Mouse (Mus musculus) olfactory bulb, adult 2 months (tissue): ENCODE data around the gene Ang4. TPM values are rescaled to one million over a fixed set of nuclear protein-coding genes. Genes with fewer than 3 reads are reported as not detected.
"Not testable (repeated sequence)": the region's sequence is repeated elsewhere in the genome, so short reads cannot be mapped to it uniquely, and the experiment has no call there.

Source experiments
- H3K27ac ChIP-seq: fragments of 200-500 bp; 2 replicates; pipeline ENCODE4 v1.5.1; 2012; ENCODE audit warnings: low read depth, low read length; ENCODE audit not compliant: insufficient read depth
- H3K4me1 ChIP-seq: fragments of 200-500 bp; 2 replicates; pipeline ENCODE4 v1.6.1; 2012; ENCODE audit warnings: low read length; ENCODE audit not compliant: control insufficient read depth, insufficient read depth
- H3K4me3 ChIP-seq: fragments of 200-500 bp; 2 replicates; pipeline ENCODE4 v1.5.1; 2012; ENCODE audit warnings: mild to moderate bottlenecking, low read depth, low read length, moderate library complexity; ENCODE audit not compliant: insufficient read depth
- CTCF ChIP-seq: fragments of 200-500 bp; IDR thresholded peaks from 2 replicates; pipeline ENCODE4 v1.5.1; 2012; ENCODE audit warnings: low read depth, mild to moderate bottlenecking, low read length, moderate library complexity; ENCODE audit not compliant: insufficient read depth
- POLR2A ChIP-seq: fragments of 200-500 bp; IDR thresholded peaks from 2 replicates; pipeline ENCODE4 v1.6.1; 2012; ENCODE audit warnings: mild to moderate bottlenecking, low read depth, low read length, moderate library complexity; ENCODE audit not compliant: insufficient read depth
- WGBS: fragments of 180-500 bp; shearing (Covaris S2); methylation state at CpG from one replicate; pipeline ENCODE4 v1.1.7; 2018; 5-methylcytosine and 5-hydroxymethylcytosine counted together
- polyA plus RNA-seq: library from polyadenylated mRNA; stranded (reverse); fragments of >200 nt; gene quantifications from 2 replicates; pipeline ENCODE4 v1.2.4, GENCODE M21; 2012; ENCODE audit warnings: low replicate concordance; ENCODE audit not compliant: missing spikeins, insufficient read depth, insufficient read length

Ang4 gene
- not detected in 2 replicates for polyA plus RNA-seq

DNA sequence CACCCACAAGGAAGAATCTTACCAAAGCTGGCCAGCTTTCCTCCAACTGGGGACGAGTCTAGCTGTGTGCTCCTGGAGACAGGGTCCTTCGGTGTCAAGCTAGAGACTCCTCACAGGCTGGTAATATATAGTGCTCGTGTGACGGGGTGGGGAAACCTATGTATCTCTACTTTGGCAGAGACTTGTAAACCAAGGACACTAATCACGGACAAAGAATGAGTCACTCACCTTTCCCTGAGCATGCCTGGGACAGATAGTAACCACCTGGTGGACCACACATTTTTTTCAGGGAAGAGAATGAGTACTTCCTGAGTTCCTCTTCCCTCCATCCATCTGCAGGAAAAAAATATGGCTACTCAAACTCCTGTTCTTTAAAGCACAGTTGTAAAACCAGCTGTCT, at the start of gene Ang4:
TSS of gene Ang4 (minus strand) at position 101 of the 400 bp plus-strand sequence.
- WGBS = 86% methylated on average over 5 of the region's 5 CpGs
- no peak for TF ChIP-seq POLR2A
- TF ChIP-seq CTCF = no peak

DNA sequence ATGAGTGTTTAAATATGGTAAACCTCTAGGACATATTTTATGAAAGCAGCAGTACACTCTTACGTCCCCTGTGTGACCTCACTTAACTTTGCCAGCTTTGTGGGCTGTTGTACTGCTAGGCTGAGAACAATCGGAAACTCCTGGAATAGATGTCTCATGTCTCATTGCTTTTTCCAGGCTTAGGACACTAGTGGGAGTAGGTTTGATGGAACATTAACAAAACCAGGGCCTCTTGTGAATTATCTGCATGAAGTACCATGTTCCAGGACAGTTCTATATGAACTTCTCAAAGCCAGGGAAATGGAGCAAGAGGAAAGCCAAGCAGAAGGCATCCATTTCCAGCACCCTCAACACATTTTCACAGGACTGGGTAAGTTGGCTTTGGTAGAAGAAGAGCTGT, 26.4 kb upstream of the Ang4 start, which contains the start of gene AY358078:
TSS of gene AY358078 (plus strand) at position 301 of the 400 bp plus-strand sequence.
- H3K4me1 ChIP-seq = no peaks in the 10 kb centered on the region
- WGBS = 88% methylated on average over 2 of the region's 2 CpGs
- no peak within 1 kb of the TSS for H3K27ac ChIP-seq
- H3K4me3 ChIP-seq = no peak within 1 kb of the TSS
- TF ChIP-seq CTCF (no peak), POLR2A (no peak)

More for the DNA sequence above, at the start of gene Ang4:
- no peak within 1 kb of the TSS for H3K4me3 ChIP-seq
- no peaks in the 10 kb centered on the region for H3K4me1 ChIP-seq
- no peak within 1 kb of the TSS for H3K27ac ChIP-seq

DNA sequence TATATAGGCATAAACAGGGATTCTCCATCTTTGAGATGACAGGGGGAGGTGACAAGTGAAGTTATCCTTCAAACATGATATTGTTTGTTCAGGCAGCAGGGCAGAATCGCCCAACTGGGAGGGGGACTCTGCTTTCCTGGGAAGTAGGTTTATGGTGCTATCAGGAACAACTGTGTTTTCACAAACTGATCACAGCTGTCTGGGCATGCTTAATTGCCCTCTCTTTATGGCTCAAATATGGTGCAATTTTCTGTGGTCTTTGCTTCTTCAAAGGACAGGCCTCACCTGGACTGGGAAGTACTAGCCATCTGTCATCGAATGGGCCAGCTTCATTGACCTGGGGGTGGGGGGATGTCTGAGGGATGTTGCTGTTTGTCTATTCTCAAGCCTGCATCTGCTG, 20.7 kb upstream of the Ang4 start:
- H3K4me3 ChIP-seq = no peak overlapping the region
- no peak for TF ChIP-seq CTCF
- no peak for TF ChIP-seq POLR2A
- no peaks in the 10 kb centered on the region for H3K4me1 ChIP-seq
- no peak overlapping the region for H3K27ac ChIP-seq
- WGBS = 83% methylated on average over 2 of the region's 2 CpGs

DNA sequence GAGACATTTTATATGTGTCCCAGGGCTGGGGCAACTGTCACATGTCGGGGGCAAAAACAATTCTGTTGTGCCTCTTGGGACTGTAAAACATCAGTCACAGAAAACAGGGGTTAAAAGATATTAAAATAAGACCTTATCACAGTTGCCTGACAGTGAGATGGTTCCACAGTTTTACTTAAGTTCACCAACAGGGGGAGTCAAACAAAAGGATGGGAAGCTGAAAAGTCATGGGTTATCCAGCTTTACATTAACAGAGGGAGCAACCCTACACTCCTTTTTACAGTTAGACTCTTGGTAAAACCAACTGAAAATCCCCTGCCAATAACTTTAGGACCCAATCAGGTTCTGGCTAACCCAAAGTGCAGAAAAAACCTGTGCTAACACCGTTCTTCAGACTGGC, 15.8 kb upstream of the Ang4 start:
- no peak overlapping the region for H3K27ac ChIP-seq
- TF ChIP-seq CTCF (no peak), POLR2A (no peak)
- 84% methylated on average over 2 of the region's 2 CpGs for WGBS

DNA sequence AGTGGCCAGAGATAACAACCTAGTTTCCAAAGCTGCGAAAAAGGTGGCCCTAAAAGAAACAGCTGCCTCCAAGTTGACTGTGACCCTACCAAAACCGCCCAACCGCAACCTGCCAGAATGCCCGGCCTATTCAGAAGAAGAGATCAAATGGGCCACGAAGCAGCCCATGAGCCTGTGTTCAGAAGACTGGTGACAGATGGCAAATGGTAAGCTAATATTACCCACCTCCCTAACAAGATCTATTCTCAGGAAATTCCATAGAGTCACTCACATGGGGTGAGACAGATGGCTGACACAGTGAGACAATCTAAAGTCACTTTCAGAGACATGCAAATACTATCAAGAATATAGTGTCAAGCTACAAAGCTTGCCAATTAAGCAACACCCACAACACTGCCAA, 13.7 kb upstream of the Ang4 start:
- H3K27ac ChIP-seq = no peak overlapping the region
- WGBS = 78% methylated on average over 5 of the region's 5 CpGs
- TF ChIP-seq POLR2A (no peak), CTCF (no peak)

More for the DNA sequence above, 15.8 kb upstream of the Ang4 start:
- H3K4me3 ChIP-seq = no peak overlapping the region
- no peaks in the 10 kb centered on the region for H3K4me1 ChIP-seq

DNA sequence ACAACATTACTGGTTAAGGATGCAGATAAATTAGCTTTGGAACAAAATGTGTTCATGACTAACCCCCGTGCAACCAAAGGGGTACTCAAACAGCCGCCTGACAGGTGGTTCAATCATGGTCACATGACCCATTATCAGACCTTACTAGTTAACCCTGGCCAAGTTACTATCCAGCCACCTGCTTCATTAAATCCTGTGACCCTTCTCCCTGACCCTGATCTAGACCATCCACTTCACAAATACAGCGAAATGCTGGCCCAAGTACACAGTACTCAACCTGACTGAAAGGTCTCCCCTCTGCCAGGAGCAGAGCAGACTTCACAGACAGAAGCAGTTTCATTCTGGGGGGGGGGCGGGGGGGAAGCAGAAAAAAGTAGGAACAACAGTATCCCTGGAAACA, 12.9 kb upstream of the Ang4 start:
- H3K27ac ChIP-seq = no peak overlapping the region
- TF ChIP-seq POLR2A (no peak), CTCF (no peak)
- WGBS = 75% methylated on average over 4 of the region's 4 CpGs
- H3K4me3 ChIP-seq = no peak overlapping the region
- no peaks in the 10 kb centered on the region for H3K4me1 ChIP-seq

More for the DNA sequence above, 13.7 kb upstream of the Ang4 start:
- Histone ChIP-seq H3K4me1 (no peaks in the 10 kb centered on the region), H3K4me3 (no peak overlapping the region)

DNA sequence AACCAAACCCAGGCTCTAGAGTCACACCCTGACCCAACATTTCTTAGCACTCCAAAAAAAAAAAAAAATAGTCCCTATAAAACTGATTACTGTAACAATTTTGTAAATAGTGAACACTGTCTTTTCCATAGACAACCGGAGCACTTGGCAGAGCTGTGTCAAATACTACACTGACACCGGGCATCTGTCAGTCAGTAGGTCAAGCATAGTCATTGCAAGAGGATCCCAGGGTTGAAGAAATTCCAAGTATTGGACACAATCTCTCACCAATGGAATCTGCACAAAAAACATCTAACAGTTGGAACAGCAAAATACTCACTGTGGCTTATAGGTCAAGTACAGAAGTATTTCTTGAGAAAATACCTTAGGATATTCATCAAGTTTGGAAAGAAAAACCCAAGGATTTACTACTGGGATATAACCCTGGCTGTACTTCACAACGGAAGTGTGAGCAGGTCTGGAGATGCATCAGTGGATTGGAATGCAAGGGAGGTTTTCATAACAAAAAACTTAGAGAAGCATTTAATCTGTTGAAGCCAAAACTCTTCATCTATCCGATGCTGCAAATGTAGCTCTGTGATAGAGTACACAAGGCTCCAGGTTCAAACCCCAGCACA, 5.6 kb upstream of the Ang4 start:
- TF ChIP-seq POLR2A = no peak
- no peak for TF ChIP-seq CTCF
- WGBS = 82% methylated on average over 4 of the region's 4 CpGs
- Histone ChIP-seq H3K4me3 (no peak overlapping the region), H3K4me1 (no peaks in the 10 kb centered on the region), H3K27ac (no peak overlapping the region)

DNA sequence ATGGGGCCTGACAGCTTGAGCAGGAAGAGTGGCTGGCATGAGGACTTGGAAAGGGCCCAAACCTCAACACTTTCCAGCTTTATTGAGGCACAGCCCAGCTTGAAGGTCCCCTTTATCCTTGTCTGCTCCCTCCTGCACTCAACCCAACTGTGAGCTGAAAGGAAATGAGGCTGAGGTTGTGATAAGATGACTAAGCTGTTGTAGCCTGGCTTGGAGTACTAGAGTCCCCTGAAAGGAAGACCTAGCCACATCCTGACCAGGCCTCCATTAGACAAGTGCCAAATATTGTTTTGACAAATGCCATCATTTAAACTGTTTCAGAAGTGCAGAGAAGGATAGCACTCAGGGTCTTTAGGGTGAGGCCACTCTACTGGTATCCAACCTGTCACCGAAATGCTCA, 4.4 kb upstream of the Ang4 start:
- no peaks in the 10 kb centered on the region for H3K4me1 ChIP-seq
- H3K27ac ChIP-seq = no peak overlapping the region
- 98% methylated on average over 1 of the region's 1 CpGs for WGBS
- TF ChIP-seq CTCF (no peak), POLR2A (no peak)
- no peak overlapping the region for H3K4me3 ChIP-seq

DNA sequence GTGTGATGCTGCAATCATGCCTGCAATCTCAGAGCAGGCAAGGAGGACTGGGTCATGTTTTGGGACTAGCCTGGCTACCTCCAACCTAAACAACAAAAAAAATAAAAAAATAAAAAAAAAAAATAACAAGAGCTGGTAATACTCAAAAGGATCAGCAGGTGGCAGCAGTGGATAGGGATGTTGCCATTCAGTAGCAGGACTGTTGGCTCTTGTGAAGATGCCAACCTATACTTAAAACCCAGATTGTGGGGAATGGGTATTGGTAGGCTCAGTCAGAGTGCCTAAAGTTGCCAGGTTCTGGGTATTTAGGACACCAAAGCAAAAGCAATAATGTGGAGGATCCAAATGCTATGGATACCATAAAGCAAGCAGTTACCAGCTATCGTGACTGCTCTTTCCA, 2.0 kb downstream of the Ang4 start:
- 68% methylated on average over 1 of the region's 1 CpGs for WGBS
- not testable (repeated sequence) for H3K27ac ChIP-seq, H3K4me1 ChIP-seq, H3K4me3 ChIP-seq

DNA sequence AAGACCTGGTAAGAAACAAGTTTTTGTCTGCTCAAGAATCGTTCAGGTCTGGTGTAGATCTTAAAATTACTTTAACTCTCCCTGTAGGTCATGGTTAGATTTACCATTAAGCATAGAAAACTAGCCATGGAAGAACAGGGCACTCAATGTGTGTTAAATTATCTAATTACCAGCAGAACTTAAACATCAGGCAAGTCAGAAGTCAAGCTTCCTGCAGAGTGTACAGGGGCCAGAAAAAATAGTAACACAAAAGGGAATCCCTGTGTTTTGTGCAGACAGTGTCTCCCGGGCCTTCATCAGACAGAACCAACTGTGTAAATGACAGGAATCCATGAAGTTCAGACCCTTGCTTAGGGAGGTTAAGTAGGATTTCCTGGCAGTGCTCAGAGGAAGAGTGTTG, 17.4 kb downstream of the Ang4 start:
- H3K27ac ChIP-seq = no peak overlapping the region
- TF ChIP-seq POLR2A (no peak), CTCF (no peak)
- no peak overlapping the region for H3K4me3 ChIP-seq
- H3K4me1 ChIP-seq = no peaks in the 10 kb centered on the region
- 66% methylated on average over 2 of the region's 2 CpGs for WGBS
